8 mouse cellular contexts compared by ENCODE assay signal in the genomic region with DNA sequence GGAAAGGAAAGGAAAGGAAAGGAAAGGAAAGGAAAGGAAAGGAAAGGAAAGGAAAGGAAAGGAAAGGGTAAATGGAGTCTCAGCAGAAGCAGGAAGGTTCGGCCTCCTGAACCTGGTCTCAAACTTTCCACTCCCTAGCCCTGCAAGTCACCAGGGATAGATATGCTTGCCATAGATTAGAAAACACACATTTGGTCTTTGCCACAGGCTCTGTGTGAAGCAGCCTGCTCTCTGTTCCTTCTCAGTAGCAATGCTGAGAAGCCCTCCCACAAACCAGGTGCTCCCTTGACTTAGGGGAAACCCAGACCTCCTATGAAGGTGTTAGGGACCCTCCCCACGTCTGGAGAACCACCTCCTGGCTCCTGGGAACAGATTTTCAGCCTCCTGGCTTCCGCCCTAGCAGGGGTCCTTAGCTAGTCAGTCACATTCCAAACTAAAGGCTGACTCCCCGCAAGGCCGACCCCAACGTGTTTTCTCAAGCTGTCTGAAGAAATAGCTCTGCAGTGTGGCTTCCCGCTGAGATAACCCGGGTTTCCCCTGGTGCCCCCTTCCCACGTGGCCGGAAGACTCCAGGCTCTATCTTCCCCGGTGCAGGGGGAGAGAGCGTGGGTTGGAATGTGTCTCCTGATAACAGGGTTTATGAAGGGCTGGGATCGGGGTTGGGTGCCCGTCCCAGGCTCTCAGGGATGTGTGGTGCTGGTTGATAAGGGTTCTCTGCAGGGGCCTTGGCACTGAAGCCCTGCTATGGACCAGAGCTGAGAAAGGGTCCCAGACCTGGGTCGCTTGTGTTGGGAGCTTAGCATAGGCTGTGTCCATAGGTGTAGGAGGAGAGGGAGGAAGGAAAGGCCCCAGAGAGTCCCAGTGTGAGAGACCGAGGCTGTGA. TPM values are rescaled to one million over a fixed set of nuclear protein-coding genes. Genes with fewer than 3 reads are reported as not detected.
A peak's percentile ranks its signal among the peaks of the same experiment; 100 is the strongest.
DNase-seq lines count a peak whose midpoint lies in the region; ATAC-seq and TF ChIP-seq lines count a peak whose summit lies in the region.
"Had no signal": no experiment of that assay in that cellular context is flagged by ENCODE, and none has a peak within 500 bp of the region (broad histone marks: within the 10 kb centered on the region; RNA-seq: fewer than 3 reads in every experiment).

No protein-coding gene starts in this region.

- intact Hi-C loops in heart, postnatal 10 days (cut with DNase I) = no loop called here

- H3K27me3 ChIP-seq in MEL (ENCODE audit: control insufficient read depth in 1 of 2, insufficient read depth in 2 of 2, low read length in 2 of 2) = no peaks in the 10 kb centered on the region
- H3K27me3 ChIP-seq in kidney, adult 2 months (replicated peaks; ENCODE audit: control insufficient read depth, insufficient read depth, low read length) = no peaks in the 10 kb centered on the region

- H3K4me1 ChIP-seq in MEL (ENCODE audit: control insufficient read depth in 1 of 2, insufficient read depth in 2 of 2, low read length in 2 of 2) = peaks cover 27 to 41% of the 10 kb centered on the region in 2 experiments
- H3K4me1 ChIP-seq in kidney, adult 2 months (ENCODE audit: control insufficient read depth, insufficient read depth, low read length) = no peaks in the 10 kb centered on the region

- peak; percentile 97 to 99 for TF ChIP-seq EP300 in MEL (IDR thresholded peaks at IDR 0.05; ENCODE audit: low read depth in 1 of 2, low read length in 2 of 2)

- TF ChIP-seq POLR2A in MEL (IDR thresholded peaks at IDR 0.05; ENCODE audit: control insufficient read depth in 1 of 2, insufficient read depth in 1 of 2, low read depth in 1 of 2, low read length in 2 of 2, poor library complexity in 1 of 2) = peak in 1 of 2 experiments; percentile 84; a peak in 3 of 4 replicates
- TF ChIP-seq POLR2A in kidney, adult 2 months (IDR thresholded peaks at IDR 0.05; ENCODE audit: low read depth, low read length) = no peak

- no peak for TF ChIP-seq CTCF in MEL (IDR thresholded peaks at IDR 0.05 in 2 of 3, conservative IDR thresholded peaks at IDR 0.05 in 1 of 3; ENCODE audit: control insufficient read depth in 1 of 3, insufficient read depth in 1 of 3, low read depth in 2 of 3, low read length in 3 of 3, poor library complexity in 1 of 3, severe bottlenecking in 1 of 3)
- no peak for TF ChIP-seq CTCF in kidney, adult 2 months (conservative IDR thresholded peaks at IDR 0.05; ENCODE audit: insufficient read depth, insufficient read length, low read depth, low read length)

- peak overlapping the region; percentile 24 to 32; a peak in 3 of 4 replicates for H3K4me3 ChIP-seq in MEL (ENCODE audit: control insufficient read depth in 1 of 2, insufficient read depth in 1 of 2, low read depth in 2 of 2, low read length in 2 of 2)
- H3K4me3 ChIP-seq in kidney, adult 2 months (ENCODE audit: insufficient read depth, low read depth, low read length) = no peak overlapping the region

- DNase-seq in 416B (ENCODE audit: low read depth) (peak; percentile 81), MEL (ENCODE audit: low read depth, low spot score) (peak; percentile 98)
- DNase-seq in heart, postnatal 10 days = peak; percentile 66 to 67
- DNase-seq in natural killer cell, adult 2 months (ENCODE audit: low spot score in 2 of 2) = no peak
- DNase-seq in kidney, adult 2 months = no peak
- no peak for DNase-seq in left cerebral cortex, adult 18-20 months (ENCODE audit: low spot score in 2 of 2)
- DNase-seq: kidney, postnatal 36 days had no signal

- no peaks in the 10 kb centered on the region for H3K9me3 ChIP-seq in MEL (replicated peaks; ENCODE audit: insufficient read depth, low read length)

- H3K27ac ChIP-seq in MEL (ENCODE audit: control insufficient read depth, low read depth, low read length) = peak overlapping the region; percentile 100
- H3K27ac ChIP-seq in kidney, adult 2 months (ENCODE audit: insufficient read depth, low read depth, low read length) = no peak overlapping the region

- peaks cover 0 to 32% of the 10 kb centered on the region in 2 experiments; a peak in 2 of 4 replicates for H3K36me3 ChIP-seq in MEL (ENCODE audit: control insufficient read depth in 1 of 2, insufficient read depth in 2 of 2, low read length in 2 of 2)
- no peaks in the 10 kb centered on the region for H3K36me3 ChIP-seq in kidney, adult 2 months (ENCODE audit: control insufficient read depth, insufficient read depth, low read length)

- H3K9ac ChIP-seq in MEL (ENCODE audit: control insufficient read depth, low read depth, low read length, poor library complexity, severe bottlenecking) = peak overlapping the region; percentile 78

- TF ChIP-seq RAD21 in MEL (IDR thresholded peaks at IDR 0.05; ENCODE audit: low read depth, low read length) = no peak

- no peaks in the 10 kb centered on the region for H3K79me2 ChIP-seq in MEL (ENCODE audit: control insufficient read depth, insufficient read depth, low read length, poor library complexity)

- ATAC-seq in megakaryocyte progenitor cell, adult 5-6 weeks (replicated peaks; ENCODE audit: poor library complexity) = peak; percentile 80

- 44% methylated on average over 16 of the region's 16 CpGs for WGBS in kidney, adult 2 months

TF ChIP-seq in MEL, 35 proteins besides CTCF, POLR2A, EP300 and RAD21 (continues in another document):
- TF ChIP-seq E2F4 (IDR thresholded peaks at IDR 0.05; ENCODE audit: borderline replicate concordance, low read depth, low read length) = 0 out of 2 replicates have a peak, but pooled peaks have one; percentile 29
- TF ChIP-seq ZKSCAN1 (IDR thresholded peaks at IDR 0.05; ENCODE audit: low read depth, low read length) = 0 out of 2 replicates have a peak, but pooled peaks have one; percentile 31
- peak; percentile 72 for TF ChIP-seq MEF2A (IDR thresholded peaks at IDR 0.05; ENCODE audit: extremely low read depth, insufficient replicate concordance, low read depth, low read length, poor library complexity, severe bottlenecking)
- peak; percentile 7 to 81; a peak in 2 of 4 replicates for TF ChIP-seq USF2 (IDR thresholded peaks at IDR 0.05; ENCODE audit: borderline replicate concordance in 1 of 2, insufficient read depth in 1 of 2, low read depth in 1 of 2, low read length in 2 of 2)
- TF ChIP-seq CHD2 (IDR thresholded peaks at IDR 0.05; ENCODE audit: low read length) = no peak; the same call in 1 of the 2 replicates
- TF ChIP-seq JUND (IDR thresholded peaks at IDR 0.05; ENCODE audit: low read depth, low read length) = 0 out of 2 replicates have a peak, but pooled peaks have one; percentile 21
- peak; percentile 97 for TF ChIP-seq SIN3A (IDR thresholded peaks at IDR 0.05; ENCODE audit: low read length)
- peak; percentile 90 for TF ChIP-seq ELF1 (IDR thresholded peaks at IDR 0.05; ENCODE audit: low read depth, low read length)
- 0 out of 2 replicates have a peak, but pooled peaks have one; percentile 12 for TF ChIP-seq NRF1 (IDR thresholded peaks at IDR 0.05; ENCODE audit: insufficient read depth, low read depth, low read length, poor library complexity, severe bottlenecking)
- TF ChIP-seq ZNF384 (IDR thresholded peaks at IDR 0.05; ENCODE audit: low read depth, low read length) = peak; percentile 63; the same call in 1 of the 2 replicates
- peak; percentile 95 for TF ChIP-seq RCOR1 (IDR thresholded peaks at IDR 0.05; ENCODE audit: low read depth, low read length)
- TF ChIP-seq BHLHE40 (IDR thresholded peaks at IDR 0.05; ENCODE audit: borderline replicate concordance, low read depth, low read length) = peak; percentile 83
- TF ChIP-seq KAT2A (conservative IDR thresholded peaks at IDR 0.05; ENCODE audit: low read depth, low read length) = peak; percentile 10
- TF ChIP-seq ZC3H11A (IDR thresholded peaks at IDR 0.05; ENCODE audit: low read depth, low read length) = no peak
- peak; percentile 97 for TF ChIP-seq MAX (IDR thresholded peaks at IDR 0.05; ENCODE audit: low read length)
- TF ChIP-seq MYB (IDR thresholded peaks at IDR 0.05; ENCODE audit: low read depth, low read length) = peak; percentile 76; the same call in 1 of the 2 replicates
- TF ChIP-seq CHD1 (IDR thresholded peaks at IDR 0.05; ENCODE audit: low read depth, low read length) = no peak
- TF ChIP-seq MXI1 (IDR thresholded peaks at IDR 0.05; ENCODE audit: low read depth, low read length) = peak; percentile 94
- peak; percentile 98 for TF ChIP-seq GATA1 (IDR thresholded peaks at IDR 0.05; ENCODE audit: low read depth, low read length)
- peak; percentile 93 for TF ChIP-seq ETS1 (IDR thresholded peaks at IDR 0.05; ENCODE audit: low read depth, low read length)
- peak; percentile 96 for TF ChIP-seq TBP (IDR thresholded peaks at IDR 0.05; ENCODE audit: low read depth, low read length)
- no peak for TF ChIP-seq POLR2AphosphoS5 (IDR thresholded peaks at IDR 0.05; ENCODE audit: borderline replicate concordance, low read depth, low read length)

RNA-seq across cellular contexts. Expression of gene Prrc2b, which starts 23.0 kb away (rescaled TPM):
- total RNA-seq in MEL (2012; rRNA removed) = 14.8 and 18.4 TPM in 2 replicates
- 10 to 100 TPM; 42.2 to 42.9 TPM for polyA plus RNA-seq in MEL (2012; ENCODE audit: insufficient read depth in 1 of 2, insufficient read length in 2 of 2, low read depth in 1 of 2, low replicate concordance in 2 of 2, missing spikeins in 1 of 2)
- 100 to 1,000 TPM; 118 to 134 TPM for total RNA-seq in heart, postnatal 10 days (2021)
- 37.5 and 37.8 TPM in 2 replicates for total RNA-seq in megakaryocyte progenitor cell, adult 5-6 weeks (2015)
- total RNA-seq in megakaryocyte progenitor cell, adult 5-6 weeks (2017) = 16.6 and 18.2 TPM in 2 replicates
- polyA plus RNA-seq in kidney, adult 2 months (2012; rRNA removed) = 42.5 and 43.5 TPM in 2 replicates
- total RNA-seq in left cerebral cortex, adult 18-20 months (2021) = 100 to 1,000 TPM; 259 to 266 TPM

RNA-seq across cellular contexts. Expression of gene Plpp7, which starts 32.6 kb away (rescaled TPM):
- total RNA-seq in MEL (2012; rRNA removed) = 7.3 and 7.6 TPM in 2 replicates
- polyA plus RNA-seq in MEL (2012; ENCODE audit: insufficient read depth in 1 of 2, insufficient read length in 2 of 2, low read depth in 1 of 2, low replicate concordance in 2 of 2, missing spikeins in 1 of 2) = 10 to 100 TPM in 1 of 2 experiments, not detected in 1; 15.1 TPM
- total RNA-seq in heart, postnatal 10 days (2021) = 10 to 100 TPM; 29.3 to 31.6 TPM
- 1.4 TPM in 2 replicates for total RNA-seq in megakaryocyte progenitor cell, adult 5-6 weeks (2015)
- 0.54 and 2.5 TPM in 2 replicates for total RNA-seq in megakaryocyte progenitor cell, adult 5-6 weeks (2017)
- polyA plus RNA-seq in kidney, adult 2 months (2012; rRNA removed) = 5.7 and 6.0 TPM in 2 replicates
- 10 to 100 TPM; 27.1 to 32.4 TPM for total RNA-seq in left cerebral cortex, adult 18-20 months (2021)

RNA-seq across cellular contexts. Expression of gene Fam78a, which starts 43.2 kb away (rescaled TPM):
- total RNA-seq in MEL (2012; rRNA removed) = 10.7 and 16.0 TPM in 2 replicates
- 10 to 100 TPM in 1 of 2 experiments, not detected in 1; 17.4 TPM for polyA plus RNA-seq in MEL (2012; ENCODE audit: insufficient read depth in 1 of 2, insufficient read length in 2 of 2, low read depth in 1 of 2, low replicate concordance in 2 of 2, missing spikeins in 1 of 2)
- total RNA-seq in heart, postnatal 10 days (2021) = 10 to 100 TPM; 24.3 to 38.1 TPM
- total RNA-seq in megakaryocyte progenitor cell, adult 5-6 weeks (2015) = 8.9 and 11.9 TPM in 2 replicates
- 7.5 and 10.8 TPM in 2 replicates for total RNA-seq in megakaryocyte progenitor cell, adult 5-6 weeks (2017)
- polyA plus RNA-seq in kidney, adult 2 months (2012; rRNA removed) = 2.6 and 4.9 TPM in 2 replicates
- 1 to 10 TPM; 6.2 to 9.6 TPM for total RNA-seq in left cerebral cortex, adult 18-20 months (2021)

Comparison
In these comparisons a context has a peak if more than half of its experiments do, and no peak if none do; other contexts are left out.
1. DNase-seq: peak in 416B (single experiment), MEL (single experiment) and heart, postnatal 10 days (2 of 2); none in natural killer cell, adult 2 months (0 of 2), kidney, adult 2 months (single experiment) and left cerebral cortex, adult 18-20 months (0 of 2).